Mouse (Mus musculus) kidney, embryonic 15.5 days (tissue): ENCODE measurements around the gene Alk. TPM values are rescaled to one million over a fixed set of nuclear protein-coding genes. Genes with fewer than 3 reads are reported as not detected.

ENCODE experiments used
- ATAC-seq: fragments of 200-750 bp; cut with Nextera tagmentation; replicated peaks from 2 replicates; pipeline ENCODE4 v1.8.0; 2017; ENCODE audit warnings: moderate TSS enrichment; ENCODE audit not compliant: low FRiP score
- H3K27ac ChIP-seq: fragments of 300-500 bp; sonication (generic); 2 replicates; pipeline ENCODE4 v1.5.1; 2015; ENCODE audit warnings: mild to moderate bottlenecking, inconsistent platforms
- H3K27me3 ChIP-seq: fragments of 300-500 bp; sonication (generic); 2 replicates; pipeline ENCODE4 v1.6.1; 2015; ENCODE audit warnings: inconsistent platforms
- H3K36me3 ChIP-seq: fragments of 300-500 bp; sonication (generic); 2 replicates; pipeline ENCODE4 v1.6.1; 2015; ENCODE audit warnings: inconsistent platforms
- H3K4me1 ChIP-seq: fragments of 300-500 bp; sonication (generic); 2 replicates; pipeline ENCODE4 v1.6.1; 2015; ENCODE audit warnings: inconsistent platforms
- H3K4me2 ChIP-seq: fragments of 300-500 bp; sonication (generic); 2 replicates; pipeline ENCODE4 v1.6.1; 2015; ENCODE audit warnings: moderate library complexity, mild to moderate bottlenecking, inconsistent platforms
- H3K4me3 ChIP-seq: fragments of 300-500 bp; sonication (generic); replicated peaks from 2 replicates; pipeline ENCODE4 v1.5.1; 2015; ENCODE audit warnings: mild to moderate bottlenecking, inconsistent platforms
- H3K9ac ChIP-seq: fragments of 300-500 bp; sonication (generic); 2 replicates; pipeline ENCODE4 v1.6.1; 2015; ENCODE audit warnings: mild to moderate bottlenecking, inconsistent platforms
- H3K9me3 ChIP-seq: fragments of 300-500 bp; sonication (generic); replicated peaks from 2 replicates; pipeline ENCODE4 v1.6.1; 2016; ENCODE audit warnings: inconsistent platforms
- WGBS: fragments of 180-500 bp; shearing (Covaris S2); methylation state at CpG from one replicate; pipeline ENCODE4 v1.1.7; 2015; ENCODE audit warnings: mixed read lengths; 5-methylcytosine and 5-hydroxymethylcytosine counted together
- polyA plus RNA-seq: library from polyadenylated mRNA; unstranded; fragments of >200 nt; fragmentation: Nextera tagmentation; extraction: Ambion mirVana; gene quantifications from 2 replicates; pipeline ENCODE4 v1.2.1, GENCODE M21; 2015

Gene Alk
- polyA plus RNA-seq, 1 experiment from 2014 or later: 0.51 TPM

GRCm38 (mm10) chr17:72076306-72076921 is 528.0 kb downstream of the Alk start:
- Histone ChIP-seq H3K4me2 (peak overlapping the region; percentile 10; the same call in 1 of the 2 replicates), H3K4me1 (peaks cover 12% of the 10 kb centered on the region), H3K27me3 (no peaks in the 10 kb centered on the region), H3K9ac (no peak overlapping the region), H3K4me3 (no peak overlapping the region), H3K36me3 (no peaks in the 10 kb centered on the region), H3K27ac (0 out of 2 replicates have a peak overlapping the region, but pooled peaks have one; percentile 3), H3K9me3 (no peaks in the 10 kb centered on the region)
- peak; percentile 81 for ATAC-seq
- 15% methylated on average over 12 of the region's 12 CpGs for WGBS

GRCm38 (mm10) chr17:72071871-72072270 is 532.6 kb downstream of the Alk start:
- no peak overlapping the region for H3K4me3 ChIP-seq
- WGBS: 51% methylated on average over 1 of the region's 1 CpGs
- no peaks in the 10 kb centered on the region for H3K36me3 ChIP-seq
- ATAC-seq: no peak
- no peak overlapping the region for H3K9ac ChIP-seq
- no peak overlapping the region for H3K4me2 ChIP-seq
- peaks cover 10% of the 10 kb centered on the region for H3K4me1 ChIP-seq
- H3K27ac ChIP-seq: no peak overlapping the region
- no peaks in the 10 kb centered on the region for H3K27me3 ChIP-seq
- H3K9me3 ChIP-seq: no peaks in the 10 kb centered on the region

- 74% methylated on average over 6 of the region's 6 CpGs for WGBS
- H3K4me2 ChIP-seq: no peak overlapping the region
- H3K4me3 ChIP-seq: no peak overlapping the region
- no peak overlapping the region for H3K9ac ChIP-seq
- no peak overlapping the region for H3K27ac ChIP-seq
- no peaks in the 10 kb centered on the region for H3K4me1 ChIP-seq
- ATAC-seq: no peak
- no peaks in the 10 kb centered on the region for H3K27me3 ChIP-seq
- no peaks in the 10 kb centered on the region for H3K9me3 ChIP-seq
- H3K36me3 ChIP-seq: no peaks in the 10 kb centered on the region
Measured at GRCm38 (mm10) chr17:72068176-72068575, 536.3 kb downstream of the Alk start.

GRCm38 (mm10) chr17:72062978-72063377 is 541.4 kb downstream of the Alk start:
- ATAC-seq: no peak
- H3K27me3 ChIP-seq: no peaks in the 10 kb centered on the region
- no peak overlapping the region for H3K9ac ChIP-seq
- no peak overlapping the region for H3K27ac ChIP-seq
- 91% methylated on average over 3 of the region's 3 CpGs for WGBS
- H3K36me3 ChIP-seq: no peaks in the 10 kb centered on the region
- no peaks in the 10 kb centered on the region for H3K4me1 ChIP-seq
- H3K9me3 ChIP-seq: no peaks in the 10 kb centered on the region
- no peak overlapping the region for H3K4me3 ChIP-seq
- H3K4me2 ChIP-seq: no peak overlapping the region

- ATAC-seq: no peak
- Histone ChIP-seq H3K27ac (no peak overlapping the region), H3K36me3 (no peaks in the 10 kb centered on the region), H3K9me3 (no peaks in the 10 kb centered on the region), H3K4me2 (no peak overlapping the region), H3K4me3 (no peak overlapping the region), H3K4me1 (no peaks in the 10 kb centered on the region), H3K27me3 (no peaks in the 10 kb centered on the region), H3K9ac (no peak overlapping the region)
- 57% methylated on average over 7 of the region's 7 CpGs for WGBS
Measured at GRCm38 (mm10) chr17:72059312-72059711, 545.1 kb downstream of the Alk start.

- H3K9me3 ChIP-seq: no peaks in the 10 kb centered on the region
- WGBS: 91% methylated on average over 2 of the region's 2 CpGs
- H3K4me2 ChIP-seq: no peak overlapping the region
- H3K4me1 ChIP-seq: peaks cover 7% of the 10 kb centered on the region; the same call in 1 of the 2 replicates
- H3K36me3 ChIP-seq: no peaks in the 10 kb centered on the region
- H3K9ac ChIP-seq: no peak overlapping the region
- H3K4me3 ChIP-seq: no peak overlapping the region
- H3K27ac ChIP-seq: no peak overlapping the region
- no peak for ATAC-seq
- H3K27me3 ChIP-seq: no peaks in the 10 kb centered on the region
Measured at GRCm38 (mm10) chr17:72045671-72046070, 558.8 kb downstream of the Alk start.

- H3K9ac ChIP-seq: no peak overlapping the region
- peaks cover 11% of the 10 kb centered on the region; the same call in 1 of the 2 replicates for H3K4me1 ChIP-seq
- no peak for ATAC-seq
- H3K27me3 ChIP-seq: no peaks in the 10 kb centered on the region
- H3K4me3 ChIP-seq: no peak overlapping the region
- H3K27ac ChIP-seq: no peak overlapping the region
- no peak overlapping the region for H3K4me2 ChIP-seq
- WGBS: 70% methylated on average over 11 of the region's 11 CpGs
- no peaks in the 10 kb centered on the region for H3K36me3 ChIP-seq
- no peaks in the 10 kb centered on the region for H3K9me3 ChIP-seq
Measured at GRCm38 (mm10) chr17:72043667-72044390, 560.6 kb downstream of the Alk start.

GRCm38 (mm10) chr17:72043001-72043666 is 561.3 kb downstream of the Alk start:
- WGBS: 57% methylated on average over 9 of the region's 9 CpGs

GRCm38 (mm10) chr17:72039176-72039948 is 565.1 kb downstream of the Alk start:
- H3K9ac ChIP-seq: no peak overlapping the region
- WGBS: 58% methylated on average over 7 of the region's 7 CpGs
- ATAC-seq: no peak; the same call in 1 of the 2 replicates

More at GRCm38 (mm10) chr17:72043001-72043666, 561.3 kb downstream of the Alk start:
- peaks cover 11% of the 10 kb centered on the region; the same call in 1 of the 2 replicates for H3K4me1 ChIP-seq
- ATAC-seq: 0 out of 2 replicates have a peak, but pooled peaks have one; percentile 79
- no peaks in the 10 kb centered on the region for H3K9me3 ChIP-seq
- H3K36me3 ChIP-seq: no peaks in the 10 kb centered on the region
- no peak overlapping the region for H3K4me2 ChIP-seq
- no peak overlapping the region for H3K27ac ChIP-seq
- no peak overlapping the region for H3K4me3 ChIP-seq
- no peak overlapping the region for H3K9ac ChIP-seq
- no peaks in the 10 kb centered on the region for H3K27me3 ChIP-seq

GRCm38 (mm10) chr17:72038371-72038770 is 566.1 kb downstream of the Alk start:
- Histone ChIP-seq H3K27me3 (no peaks in the 10 kb centered on the region), H3K9ac (no peak overlapping the region), H3K4me3 (no peak overlapping the region), H3K27ac (no peak overlapping the region), H3K4me1 (peaks cover 10% of the 10 kb centered on the region; the same call in 1 of the 2 replicates), H3K36me3 (no peaks in the 10 kb centered on the region), H3K9me3 (no peaks in the 10 kb centered on the region), H3K4me2 (no peak overlapping the region)
- ATAC-seq: no peak
- WGBS: 90% methylated on average over 5 of the region's 5 CpGs

More at GRCm38 (mm10) chr17:72039176-72039948, 565.1 kb downstream of the Alk start:
- no peaks in the 10 kb centered on the region for H3K27me3 ChIP-seq
- H3K4me1 ChIP-seq: peaks cover 11% of the 10 kb centered on the region; the same call in 1 of the 2 replicates
- no peaks in the 10 kb centered on the region for H3K9me3 ChIP-seq
- no peaks in the 10 kb centered on the region for H3K36me3 ChIP-seq
- H3K4me3 ChIP-seq: no peak overlapping the region
- no peak overlapping the region for H3K4me2 ChIP-seq
- no peak overlapping the region for H3K27ac ChIP-seq

- Histone ChIP-seq H3K4me3 (no peak overlapping the region), H3K4me2 (no peak overlapping the region), H3K4me1 (peaks cover 5% of the 10 kb centered on the region; the same call in 1 of the 2 replicates), H3K27me3 (no peaks in the 10 kb centered on the region), H3K27ac (no peak overlapping the region), H3K9ac (no peak overlapping the region), H3K36me3 (no peaks in the 10 kb centered on the region), H3K9me3 (no peaks in the 10 kb centered on the region)
- no peak for ATAC-seq
- 66% methylated on average over 7 of the region's 7 CpGs for WGBS
Measured at GRCm38 (mm10) chr17:72030672-72031071, 573.8 kb downstream of the Alk start.
